Comparison of ENCODE assay signal across 8 mouse cellular contexts in the genomic region with DNA sequence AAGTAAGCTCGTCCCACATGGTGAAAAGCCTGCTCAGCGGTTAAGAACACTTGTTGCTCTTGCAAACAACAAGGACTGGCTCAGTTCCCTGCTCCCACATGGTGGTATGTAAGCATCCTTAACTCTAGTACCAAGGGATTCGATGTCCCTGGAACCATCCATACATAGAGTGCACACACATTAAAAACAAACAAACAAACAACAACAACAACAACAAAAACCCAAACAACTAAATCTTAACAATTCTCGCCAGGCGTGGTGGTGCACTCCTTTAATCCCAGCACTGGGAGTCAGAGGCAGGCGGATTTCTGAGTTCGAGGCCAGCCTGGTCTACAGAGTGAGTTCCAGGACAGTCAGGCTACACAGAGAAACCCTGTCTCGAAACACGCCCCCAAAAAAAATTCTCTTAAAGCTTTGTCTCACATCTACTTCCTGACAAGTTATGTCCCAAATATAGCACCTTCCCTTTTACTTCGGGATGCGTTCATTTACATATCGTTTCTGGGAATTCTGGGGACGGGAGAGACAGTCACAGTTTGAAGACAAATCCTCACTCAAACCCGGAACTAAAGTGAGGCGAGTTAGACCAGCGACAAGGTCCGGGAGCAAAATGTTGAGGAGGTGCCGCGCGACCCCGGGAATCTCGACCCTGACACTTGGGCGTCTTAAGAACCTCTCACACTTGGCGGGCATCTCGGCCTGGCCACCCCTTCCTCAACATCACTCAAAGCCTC. TPM values are rescaled to one million over a fixed set of nuclear protein-coding genes. Genes with fewer than 3 reads are reported as not detected.
DNase-seq lines count a peak whose midpoint lies in the region; ATAC-seq and TF ChIP-seq lines count a peak whose summit lies in the region.

No protein-coding gene starts in this region.

- H3K9ac ChIP-seq in intestine, embryonic 15.5 days: peak overlapping the region; percentile 70
- H3K9ac ChIP-seq in midbrain, postnatal 0 days (replicated peaks; ENCODE audit: low read length, poor library complexity, severe bottlenecking): peak overlapping the region; percentile 66

- no peaks in the 10 kb centered on the region for H3K9me3 ChIP-seq in embryonic facial prominence, embryonic 10.5 days
- no peaks in the 10 kb centered on the region for H3K9me3 ChIP-seq in intestine, embryonic 15.5 days
- no peaks in the 10 kb centered on the region for H3K9me3 ChIP-seq in midbrain, postnatal 0 days (ENCODE audit: low read length)

- no peaks in the 10 kb centered on the region for H3K27me3 ChIP-seq in kidney, adult 2 months (replicated peaks; ENCODE audit: control insufficient read depth, insufficient read depth, low read length)
- peaks cover 5% of the 10 kb centered on the region; the same call in 1 of the 2 replicates for H3K27me3 ChIP-seq in embryonic facial prominence, embryonic 10.5 days (replicated peaks; ENCODE audit: low read depth, poor library complexity, severe bottlenecking)
- H3K27me3 ChIP-seq in intestine, embryonic 15.5 days (replicated peaks): no peaks in the 10 kb centered on the region
- H3K27me3 ChIP-seq in midbrain, postnatal 0 days (ENCODE audit: insufficient read depth, low read length): no peaks in the 10 kb centered on the region

- H3K4me1 ChIP-seq in kidney, adult 2 months (ENCODE audit: control insufficient read depth, insufficient read depth, low read length): peaks cover 17% of the 10 kb centered on the region; the same call in 1 of the 2 replicates
- H3K4me1 ChIP-seq in embryonic facial prominence, embryonic 10.5 days: peaks cover 30% of the 10 kb centered on the region
- peaks cover 31% of the 10 kb centered on the region for H3K4me1 ChIP-seq in intestine, embryonic 15.5 days (replicated peaks)
- no peaks in the 10 kb centered on the region for H3K4me1 ChIP-seq in midbrain, postnatal 0 days (ENCODE audit: insufficient read depth, low read length)

- ATAC-seq in intestine, embryonic 15.5 days: no peak
- ATAC-seq in midbrain, postnatal 0 days (ENCODE audit: low FRiP score): no peak

- peak overlapping the region; percentile 61 for H3K27ac ChIP-seq in kidney, adult 2 months (ENCODE audit: insufficient read depth, low read depth, low read length)
- peak overlapping the region; percentile 90 for H3K27ac ChIP-seq in embryonic facial prominence, embryonic 10.5 days (replicated peaks)
- H3K27ac ChIP-seq in intestine, embryonic 15.5 days: peak overlapping the region; percentile 33; the same call in 1 of the 2 replicates
- 0 out of 2 replicates have a peak overlapping the region, but pooled peaks have one; percentile 43 for H3K27ac ChIP-seq in midbrain, postnatal 0 days (ENCODE audit: low read depth, low read length)

- peak overlapping the region; percentile 92 for H3K4me3 ChIP-seq in kidney, adult 2 months (ENCODE audit: insufficient read depth, low read depth, low read length)
- peak overlapping the region; percentile 97 for H3K4me3 ChIP-seq in embryonic facial prominence, embryonic 10.5 days
- peak overlapping the region; percentile 69 for H3K4me3 ChIP-seq in intestine, embryonic 15.5 days (replicated peaks)
- H3K4me3 ChIP-seq in midbrain, postnatal 0 days (ENCODE audit: low read depth, low read length): peak overlapping the region; percentile 60

- TF ChIP-seq POLR2A in kidney, adult 2 months (IDR thresholded peaks at IDR 0.05; ENCODE audit: low read depth, low read length): no peak

- TF ChIP-seq CTCF in kidney, adult 2 months (conservative IDR thresholded peaks at IDR 0.05; ENCODE audit: insufficient read depth, insufficient read length, low read depth, low read length): no peak
- no peak for TF ChIP-seq CTCF in midbrain, postnatal 0 days (IDR thresholded peaks at IDR 0.05)

- DNase-seq in kidney, adult 2 months: no peak
- no peak for DNase-seq in kidney, adult 9 months
- DNase-seq in embryonic facial prominence, embryonic 10.5 days (ENCODE audit: low spot score): no peak
- no peak for DNase-seq in midbrain, postnatal 0 days (ENCODE audit: low spot score)
- no peak for DNase-seq in urinary bladder, postnatal 36 days (ENCODE audit: low spot score in 2 of 2)
- DNase-seq in left cerebral cortex, postnatal 10 days (ENCODE audit: extremely low spot score in 1 of 2, low spot score in 2 of 2): no peak
- DNase-seq in adrenal gland, postnatal 25 days: no peak

- intact Hi-C loops in left cerebral cortex, postnatal 10 days (cut with DNase I): no loop called here

- no peaks in the 10 kb centered on the region; the same call in 1 of the 2 replicates for H3K36me3 ChIP-seq in kidney, adult 2 months (ENCODE audit: control insufficient read depth, insufficient read depth, low read length)
- H3K36me3 ChIP-seq in embryonic facial prominence, embryonic 10.5 days (replicated peaks): no peaks in the 10 kb centered on the region
- H3K36me3 ChIP-seq in intestine, embryonic 15.5 days: no peaks in the 10 kb centered on the region
- no peaks in the 10 kb centered on the region for H3K36me3 ChIP-seq in midbrain, postnatal 0 days (ENCODE audit: insufficient read depth, low read length)

- WGBS in kidney, adult 2 months: 13% methylated on average over 25 of the region's 25 CpGs
- 19% methylated on average over 25 of the region's 25 CpGs for WGBS in embryonic facial prominence, embryonic 10.5 days
- 18% methylated on average over 25 of the region's 25 CpGs for WGBS in intestine, embryonic 15.5 days
- 20% methylated on average over 25 of the region's 25 CpGs for WGBS in midbrain, postnatal 0 days

- H3K4me2 ChIP-seq in intestine, embryonic 15.5 days (replicated peaks): peak overlapping the region; percentile 79
- H3K4me2 ChIP-seq in midbrain, postnatal 0 days (ENCODE audit: low read depth, low read length, poor library complexity, severe bottlenecking): peak overlapping the region; percentile 78

RNA-seq across cellular contexts. Expression of a gene that starts 0.8 kb away (rescaled TPM):
- polyA plus RNA-seq in kidney, adult 2 months (2012; rRNA removed): 44.8 and 48.5 TPM in 2 replicates
- 13.3 and 14.5 TPM in 2 replicates for polyA plus RNA-seq in embryonic facial prominence, embryonic 10.5 days (2016; fragmentation: Nextera tagmentation; extraction: Ambion mirVana)
- 16.0 and 16.3 TPM in 2 replicates for polyA plus RNA-seq in intestine, embryonic 15.5 days (2015; fragmentation: Nextera tagmentation; extraction: Ambion mirVana)
- total RNA-seq in midbrain, postnatal 0 days (2014; rRNA removed): 26.5 and 40.0 TPM in 2 replicates
- 25.4 and 25.9 TPM in 2 replicates for polyA plus RNA-seq in midbrain, postnatal 0 days (2015; fragmentation: Nextera tagmentation; extraction: Ambion mirVana)
- total RNA-seq in left cerebral cortex, postnatal 10 days (2021): 10 to 100 TPM; 26.4 to 28.3 TPM
- total RNA-seq in adrenal gland, postnatal 25 days (2021): 37.3 and 49.6 TPM in 2 replicates

RNA-seq across cellular contexts. Expression of a gene that starts 20.3 kb away (rescaled TPM):
- 75.9 and 86.6 TPM in 2 replicates for polyA plus RNA-seq in kidney, adult 2 months (2012; rRNA removed)
- polyA plus RNA-seq in embryonic facial prominence, embryonic 10.5 days (2016; fragmentation: Nextera tagmentation; extraction: Ambion mirVana): 66.4 and 68.4 TPM in 2 replicates
- 98.5 and 114 TPM in 2 replicates for polyA plus RNA-seq in intestine, embryonic 15.5 days (2015; fragmentation: Nextera tagmentation; extraction: Ambion mirVana)
- total RNA-seq in midbrain, postnatal 0 days (2014; rRNA removed): 55.0 and 67.5 TPM in 2 replicates
- 95.3 and 103 TPM in 2 replicates for polyA plus RNA-seq in midbrain, postnatal 0 days (2015; fragmentation: Nextera tagmentation; extraction: Ambion mirVana)
- total RNA-seq in left cerebral cortex, postnatal 10 days (2021): 10 to 100 TPM; 57.4 to 59.1 TPM
- 53.9 and 57.0 TPM in 2 replicates for total RNA-seq in adrenal gland, postnatal 25 days (2021)

RNA-seq across cellular contexts. Expression of a gene that starts 28.0 kb away (rescaled TPM):
- 112 and 116 TPM in 2 replicates for polyA plus RNA-seq in kidney, adult 2 months (2012; rRNA removed)
- 124 TPM in 2 replicates for polyA plus RNA-seq in embryonic facial prominence, embryonic 10.5 days (2016; fragmentation: Nextera tagmentation; extraction: Ambion mirVana)
- 135 and 142 TPM in 2 replicates for polyA plus RNA-seq in intestine, embryonic 15.5 days (2015; fragmentation: Nextera tagmentation; extraction: Ambion mirVana)
- 77.3 and 82.3 TPM in 2 replicates for total RNA-seq in midbrain, postnatal 0 days (2014; rRNA removed)
- 130 and 144 TPM in 2 replicates for polyA plus RNA-seq in midbrain, postnatal 0 days (2015; fragmentation: Nextera tagmentation; extraction: Ambion mirVana)
- total RNA-seq in left cerebral cortex, postnatal 10 days (2021): 10 to 100 TPM; 80.9 to 82.0 TPM
- 112 and 116 TPM in 2 replicates for total RNA-seq in adrenal gland, postnatal 25 days (2021)

RNA-seq across cellular contexts. Expression of a gene that starts 34.9 kb away (rescaled TPM):
- polyA plus RNA-seq in kidney, adult 2 months (2012; rRNA removed): 134 and 160 TPM in 2 replicates
- polyA plus RNA-seq in embryonic facial prominence, embryonic 10.5 days (2016; fragmentation: Nextera tagmentation; extraction: Ambion mirVana): 6.0 and 8.3 TPM in 2 replicates
- 12.3 and 12.7 TPM in 2 replicates for polyA plus RNA-seq in intestine, embryonic 15.5 days (2015; fragmentation: Nextera tagmentation; extraction: Ambion mirVana)
- 4.2 and 8.1 TPM in 2 replicates for total RNA-seq in midbrain, postnatal 0 days (2014; rRNA removed)
- polyA plus RNA-seq in midbrain, postnatal 0 days (2015; fragmentation: Nextera tagmentation; extraction: Ambion mirVana): 7.5 and 9.2 TPM in 2 replicates
- total RNA-seq in left cerebral cortex, postnatal 10 days (2021): 1 to 10 TPM; 4.2 to 4.5 TPM
- total RNA-seq in adrenal gland, postnatal 25 days (2021): 1.7 and 2.6 TPM in 2 replicates

RNA-seq across cellular contexts. Expression of a gene that starts 50.3 kb away (rescaled TPM):
- 0.33 and 0.34 TPM in 2 replicates for polyA plus RNA-seq in kidney, adult 2 months (2012; rRNA removed)
- polyA plus RNA-seq in embryonic facial prominence, embryonic 10.5 days (2016; fragmentation: Nextera tagmentation; extraction: Ambion mirVana): 0.16 TPM in 1 of 2 replicates, not detected in the other
- 0.25 and 0.36 TPM in 2 replicates for polyA plus RNA-seq in intestine, embryonic 15.5 days (2015; fragmentation: Nextera tagmentation; extraction: Ambion mirVana)
- 0.61 and 1.4 TPM in 2 replicates for total RNA-seq in midbrain, postnatal 0 days (2014; rRNA removed)
- 0.75 and 0.83 TPM in 2 replicates for polyA plus RNA-seq in midbrain, postnatal 0 days (2015; fragmentation: Nextera tagmentation; extraction: Ambion mirVana)
- total RNA-seq in left cerebral cortex, postnatal 10 days (2021): under 1 TPM in 1 of 2 experiments, not detected in 1; 0.41 TPM
- total RNA-seq in adrenal gland, postnatal 25 days (2021): 0.18 TPM in 1 of 2 replicates, not detected in the other

Comparison
In these comparisons a context has a peak if more than half of its experiments do, and no peak if none do; other contexts are left out.
1. H3K27ac ChIP-seq: peak in every context shown above with its lines; median percentile 90 in embryonic facial prominence, embryonic 10.5 days; 61 in kidney, adult 2 months; 43 in midbrain, postnatal 0 days; 33 in intestine, embryonic 15.5 days.